Mouse (Mus musculus) Patski (cell line): ENCODE data around the gene Klhdc1. TPM values are rescaled to one million over a fixed set of nuclear protein-coding genes. Genes with fewer than 3 reads are reported as not detected.
A peak's percentile ranks its signal among the peaks of the same experiment; 100 is the strongest.

Experiments used
- ATAC-seq: fragments of 100-300 bp; one replicate; pipeline ENCODE4 v1.8.0; 2021
- CTCF ChIA-PET: fragments of 350-600 bp; sonication (Branson Sonifier 250); formaldehyde crosslinking; loops from one replicate; lab custom pipeline; 2022; ENCODE audit warnings: inconsistent platforms; lab: Charles Lee
- POLR2A ChIA-PET: fragments of 350-600 bp; sonication (Branson Sonifier 250); formaldehyde crosslinking; loops from one replicate; lab custom pipeline; 2022; ENCODE audit warnings: antibody characterized with exemption, inconsistent platforms; lab: Charles Lee
- DNase-seq: peaks from one replicate; pipeline ENCODE4 v3.0.0-alpha.2; 2011; ENCODE audit warnings: low read depth, low spot score
- H3K27me3 ChIP-seq: fragments of 371-371 bp; one replicate; pipeline ENCODE4 v1.5.1; 2021
- CTCF ChIP-seq: fragments of 100-300 bp; IDR thresholded peaks from one replicate; pipeline ENCODE4 v1.5.1; 2021
- in situ Hi-C: fragments of 300-500 bp; cut with MboI; formaldehyde crosslinking; loops from 3 replicates; pipeline ENCODE4 v1.11.1; 2018; ENCODE audit warnings: low pct_unique_long_range_greater_than_20kb, mixed read lengths
- polyA plus RNA-seq: library from polyadenylated mRNA; unstranded; gene quantifications from one replicate; pipeline ENCODE4 v1.2.3, GENCODE M21; 2021

The Klhdc1 gene
- polyA plus RNA-seq, 1 experiment from 2014 or later: 5.2 TPM

DNA sequence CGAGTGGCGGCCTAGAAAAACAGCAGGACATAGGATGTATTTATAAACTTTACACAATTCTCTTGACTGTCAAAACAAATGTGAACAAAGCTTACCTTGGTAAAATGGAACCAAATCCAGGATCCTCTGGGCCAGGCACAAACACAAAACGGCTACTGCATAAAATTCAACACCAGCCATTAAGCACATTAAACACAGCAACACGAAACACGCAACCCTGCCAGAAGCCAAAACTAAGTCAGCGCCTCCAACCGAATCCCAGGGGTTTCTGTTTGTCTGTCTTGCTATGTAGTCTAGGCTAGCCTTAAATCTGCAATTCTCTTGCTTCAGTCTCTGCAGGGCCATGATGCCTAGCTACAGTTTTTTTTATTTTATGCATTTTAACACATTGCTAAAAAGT lies 33.0 kb upstream of the Klhdc1 start:
- ChIA-PET POLR2A (no interaction called here), CTCF (no interaction called here)
- no peak for TF ChIP-seq CTCF
- ATAC-seq: no peak
- no peak for DNase-seq
- in situ Hi-C loops: loop anchor here (25.0 kb wide), 1 partner anchor 379 kb away; the partner anchor contains the start of gene Vcpkmt
- no peaks in the 10 kb centered on the region for H3K27me3 ChIP-seq

DNA sequence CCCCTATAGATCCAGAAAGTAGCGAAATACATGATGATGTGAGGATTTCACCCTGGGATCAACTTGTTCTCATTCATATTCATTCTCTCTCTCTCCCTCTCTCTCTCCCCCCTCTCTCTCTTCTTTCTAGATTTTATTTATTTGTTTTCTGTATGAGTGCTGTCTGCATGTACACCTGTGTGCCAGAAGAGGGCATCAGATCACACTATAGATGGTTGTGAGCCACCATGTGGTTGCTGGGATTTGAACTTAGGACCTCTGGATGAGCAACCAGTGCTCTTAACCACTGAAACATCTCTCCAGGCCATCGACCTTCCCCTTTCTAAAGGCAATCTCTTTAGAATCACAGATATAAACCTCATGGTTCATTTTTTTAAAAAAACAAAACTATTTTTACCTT lies 32.5 kb upstream of the Klhdc1 start:
- ATAC-seq (no peak), DNase-seq (no peak)
- CTCF ChIA-PET: no interaction called here
- H3K27me3 ChIP-seq: no peaks in the 10 kb centered on the region
- in situ Hi-C loops: loop anchor here (25.0 kb wide), 1 partner anchor 379 kb away; the partner anchor contains the start of gene Vcpkmt
- TF ChIP-seq CTCF: peak; percentile 59
- POLR2A ChIA-PET: no interaction called here

DNA sequence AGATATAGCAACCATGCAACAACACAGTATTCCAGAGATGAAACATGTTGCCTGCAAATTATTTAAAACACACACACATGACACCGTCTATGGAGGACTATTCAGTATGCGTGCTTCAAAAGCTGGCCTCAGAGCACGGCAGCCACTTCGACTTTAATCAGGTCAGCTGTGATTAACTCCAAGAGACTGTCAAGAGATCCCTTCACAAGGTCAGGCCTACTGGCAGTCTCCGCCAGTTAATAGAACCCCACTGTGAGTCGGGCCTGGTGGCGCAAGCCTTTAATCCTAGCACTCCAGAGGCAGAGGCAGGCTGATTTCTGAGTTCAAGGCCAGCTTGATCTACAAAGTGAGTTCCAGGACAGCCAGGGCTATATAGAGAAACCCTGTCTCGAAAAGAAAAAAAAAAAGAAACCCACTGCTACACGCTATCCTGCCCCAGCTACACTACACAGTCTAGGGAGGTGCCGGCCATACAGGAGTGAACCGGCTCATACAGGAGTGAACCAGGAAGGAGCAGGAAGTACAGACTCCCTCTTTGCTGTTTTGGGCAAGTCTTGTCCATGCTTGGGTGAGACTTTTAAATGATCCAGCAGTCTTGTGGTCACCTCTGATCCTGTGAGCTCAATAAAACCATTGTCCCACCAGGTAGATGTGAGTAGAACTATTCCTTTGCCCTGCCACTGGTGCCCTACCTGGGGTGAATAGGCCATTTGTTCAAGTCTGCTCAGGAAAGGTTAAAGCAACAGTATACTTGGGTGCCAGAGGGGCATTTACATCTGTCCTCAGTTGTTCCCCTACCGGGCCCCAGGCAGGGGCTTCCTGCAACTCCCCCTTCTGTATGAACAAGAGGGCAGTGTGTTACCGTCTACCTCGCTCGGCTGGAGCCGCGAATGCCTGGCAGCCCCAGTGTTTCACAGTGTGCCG lies 30.7 kb upstream of the Klhdc1 start:
- ChIA-PET POLR2A (no interaction called here), CTCF (no interaction called here)
- DNase-seq (no peak), ATAC-seq (no peak)
- no peaks in the 10 kb centered on the region for H3K27me3 ChIP-seq
- TF ChIP-seq CTCF: no peak
- in situ Hi-C loops: loop anchor here (5.0 to 25.0 kb wide), 2 partner anchors 97 to 377 kb away; partner anchors contain the start of gene Vcpkmt

DNA sequence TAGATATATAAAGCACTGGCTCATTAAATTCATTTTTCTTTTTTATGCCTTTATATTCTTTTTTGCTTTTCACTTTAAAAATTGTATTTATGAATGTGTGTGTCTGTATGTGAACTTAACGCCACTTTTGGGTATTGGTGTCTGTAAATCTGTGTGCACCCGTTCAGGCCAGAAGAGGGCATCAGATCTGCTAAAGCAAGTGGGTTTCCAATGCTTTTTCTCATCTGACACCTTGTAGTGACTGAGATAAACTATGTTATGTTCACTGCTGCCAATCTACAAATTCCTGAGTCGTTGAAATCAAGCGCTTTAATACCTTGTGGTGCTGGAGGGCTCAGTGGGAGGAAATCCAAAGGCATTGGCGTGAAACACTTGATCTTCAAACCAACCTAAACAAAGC lies 29.9 kb upstream of the Klhdc1 start:
- TF ChIP-seq CTCF: peak; percentile 49
- no peaks in the 10 kb centered on the region for H3K27me3 ChIP-seq
- in situ Hi-C loops: loop anchor here (5.0 to 25.0 kb wide), 2 partner anchors 96 to 376 kb away; partner anchors contain the start of gene Vcpkmt
- ChIA-PET POLR2A (no interaction called here), CTCF (no interaction called here)
- DNase-seq: no peak
- no peak for ATAC-seq

DNA sequence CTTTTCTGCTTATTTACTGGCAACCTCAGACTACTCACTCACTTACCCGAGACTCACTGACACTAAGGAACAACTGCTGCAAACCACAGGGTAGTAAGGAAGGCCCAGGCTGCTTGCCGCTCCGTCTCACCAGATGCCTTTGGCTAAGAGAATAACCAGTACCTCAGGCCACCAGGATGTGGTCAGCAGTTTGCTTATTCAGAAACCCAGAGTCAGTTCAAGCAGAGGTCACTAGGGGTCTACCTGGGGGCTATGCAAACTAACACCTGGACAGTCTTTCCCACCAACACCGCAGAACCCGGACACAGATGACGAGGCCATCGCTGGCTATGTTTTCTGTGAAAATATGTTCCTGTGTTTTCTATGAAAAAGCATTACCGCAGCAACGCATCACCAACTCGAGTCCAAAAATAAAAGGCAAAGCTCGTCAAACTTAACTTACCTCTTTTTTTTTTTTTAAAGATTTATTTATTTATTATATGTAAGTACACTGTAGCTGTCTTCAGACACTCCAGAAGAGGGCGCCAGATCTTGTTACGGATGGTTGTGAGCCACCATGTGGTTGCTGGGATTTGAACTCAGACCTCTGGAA lies 27.7 kb upstream of the Klhdc1 start:
- no peak for ATAC-seq
- in situ Hi-C loops: loop anchor here (5.0 to 25.0 kb wide), 2 partner anchors 94 to 374 kb away; partner anchors contain the start of gene Vcpkmt
- ChIA-PET CTCF (no interaction called here), POLR2A (no interaction called here)
- TF ChIP-seq CTCF: peak; percentile 42
- H3K27me3 ChIP-seq: no peaks in the 10 kb centered on the region
- DNase-seq: no peak

DNA sequence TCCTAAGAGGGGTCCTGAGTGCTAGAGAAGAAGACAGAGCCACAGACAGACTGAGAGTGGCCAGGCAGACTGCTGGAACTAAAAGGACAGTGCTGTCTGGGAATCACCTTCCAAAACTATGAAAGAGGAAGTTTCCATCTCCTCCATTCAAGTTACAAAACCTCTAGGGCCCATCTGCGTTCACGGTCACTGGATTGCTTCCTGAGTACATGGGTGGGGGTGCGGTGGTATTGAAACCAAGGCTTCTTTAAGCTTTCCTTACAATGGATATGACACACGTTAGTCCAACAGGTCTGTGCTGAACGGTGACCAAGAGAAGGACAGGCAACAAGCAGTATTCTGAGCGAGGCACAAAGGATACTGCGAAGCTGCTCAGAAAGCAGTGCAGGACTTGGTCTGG lies 26.6 kb upstream of the Klhdc1 start:
- DNase-seq: no peak
- CTCF ChIA-PET: no interaction called here
- in situ Hi-C loops: loop anchor here (5.0 to 25.0 kb wide), 2 partner anchors 93 to 373 kb away; partner anchors contain the start of gene Vcpkmt

GRCm38 (mm10) chr12:69215000-69215785 lies 25.8 kb upstream of the Klhdc1 start:
- TF ChIP-seq CTCF: no peak
- POLR2A ChIA-PET: interaction anchor here (0.6 kb wide), 1 partner anchor 87 kb away, joined by 3 read pairs; no protein-coding TSS in a partner anchor
- no peaks in the 10 kb centered on the region for H3K27me3 ChIP-seq
- no peak for DNase-seq
- in situ Hi-C loops: loop anchor here (5.0 to 25.0 kb wide), 2 partner anchors 92 to 372 kb away; partner anchors contain the start of gene Vcpkmt
- ATAC-seq: no peak
- CTCF ChIA-PET: no interaction called here

More for the DNA sequence above, 26.6 kb upstream of the Klhdc1 start:
- POLR2A ChIA-PET: no interaction called here
- no peak for TF ChIP-seq CTCF
- H3K27me3 ChIP-seq: no peaks in the 10 kb centered on the region
- no peak for ATAC-seq

DNA sequence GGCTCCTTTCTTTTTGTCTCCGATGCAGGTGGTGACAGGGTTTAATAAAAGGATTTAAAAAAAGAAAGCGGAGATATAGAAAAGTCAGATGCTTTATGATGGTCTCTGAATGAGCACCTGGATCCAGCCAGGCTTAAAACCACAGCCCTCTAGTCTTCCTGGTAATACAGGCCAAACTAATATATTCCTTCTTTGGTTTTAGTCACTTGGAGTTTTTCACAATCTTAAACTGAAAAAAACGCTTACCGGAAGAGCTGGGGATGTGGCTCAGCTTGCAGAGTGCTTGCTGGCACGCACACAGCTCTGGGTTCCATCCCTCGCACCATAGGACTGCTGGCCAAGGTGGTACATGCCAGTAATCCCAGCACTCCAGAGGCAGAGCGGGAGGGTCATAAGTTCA lies 24.4 kb upstream of the Klhdc1 start:
- no peaks in the 10 kb centered on the region for H3K27me3 ChIP-seq
- no peak for TF ChIP-seq CTCF
- ATAC-seq: no peak
- ChIA-PET POLR2A (no interaction called here), CTCF (no interaction called here)
- in situ Hi-C loops: loop anchor here (25.0 kb wide), 1 partner anchor 371 kb away; the partner anchor contains the start of gene Vcpkmt
- no peak for DNase-seq

DNA sequence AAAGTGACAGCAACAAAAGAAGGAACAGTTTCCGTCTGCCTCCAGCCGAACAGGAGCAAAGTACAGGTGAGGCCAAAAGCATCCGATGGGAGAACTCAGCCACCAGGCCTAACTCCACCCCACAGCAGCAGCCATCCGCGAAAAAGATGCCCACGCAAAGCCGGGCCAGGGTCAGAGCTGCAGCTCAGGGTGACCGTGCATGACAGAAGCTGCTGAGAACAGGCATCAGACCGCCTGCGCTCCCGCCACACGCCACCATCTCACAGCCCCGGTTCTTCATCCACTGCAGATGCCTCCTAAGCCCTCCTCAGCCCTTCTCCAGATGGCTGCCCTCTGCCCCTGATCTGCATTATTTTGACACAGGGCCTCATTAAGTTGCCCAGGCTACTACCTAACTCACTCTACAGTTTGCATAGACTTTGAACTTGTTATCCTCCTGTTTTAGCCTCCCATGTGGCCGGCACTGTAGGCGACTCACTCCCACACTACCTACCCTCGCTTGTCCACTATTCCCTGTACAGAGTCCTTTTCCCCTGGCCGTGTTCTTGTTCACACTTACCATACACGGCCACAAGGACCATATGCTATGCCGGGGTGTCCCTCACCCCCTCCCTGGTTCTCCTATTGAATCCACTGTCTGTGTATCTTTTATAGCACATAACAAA lies 20.2 kb upstream of the Klhdc1 start:
- in situ Hi-C loops: loop anchor here (25.0 kb wide), 1 partner anchor 367 kb away; the partner anchor contains the start of gene Vcpkmt
- no peak for TF ChIP-seq CTCF
- H3K27me3 ChIP-seq: no peaks in the 10 kb centered on the region
- no peak for DNase-seq
- POLR2A ChIA-PET: no interaction called here
- ATAC-seq: no peak
- CTCF ChIA-PET: no interaction called here
